Mouse (Mus musculus): Measurements from ENCODE around the gene Ocrl.

Gene Ocrl

DNA sequence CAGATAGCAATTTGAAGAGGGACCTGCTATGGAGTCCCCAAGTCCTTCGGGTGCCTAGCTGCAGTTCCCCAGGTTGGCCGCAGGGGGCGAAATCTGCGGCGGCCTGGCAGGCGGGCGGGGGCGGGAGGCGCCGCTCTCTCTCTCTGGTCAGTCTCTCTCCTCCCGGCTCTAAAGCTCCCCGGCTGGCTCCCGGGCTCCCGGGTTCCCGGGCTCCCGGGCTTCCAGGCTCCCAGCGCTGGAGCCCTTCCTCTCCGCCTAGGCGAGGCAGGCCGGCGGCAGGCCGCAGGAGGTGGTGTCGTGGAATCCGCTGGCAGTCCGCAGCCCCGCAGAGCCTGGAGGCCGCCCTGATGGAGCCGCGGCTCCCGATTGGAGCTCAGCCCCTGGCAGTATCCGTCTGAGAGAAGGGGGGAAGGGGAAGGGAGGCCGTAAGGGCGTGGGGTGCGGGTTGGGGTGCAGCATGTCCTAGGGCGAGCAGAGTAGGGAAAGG, at the start of gene Ocrl:
TSS of gene Ocrl (plus strand) at position 82 of the 487 bp plus-strand sequence.
- peak; percentile 65 for DNase-seq (ENCODE audit: low read depth, low spot score)

DNA sequence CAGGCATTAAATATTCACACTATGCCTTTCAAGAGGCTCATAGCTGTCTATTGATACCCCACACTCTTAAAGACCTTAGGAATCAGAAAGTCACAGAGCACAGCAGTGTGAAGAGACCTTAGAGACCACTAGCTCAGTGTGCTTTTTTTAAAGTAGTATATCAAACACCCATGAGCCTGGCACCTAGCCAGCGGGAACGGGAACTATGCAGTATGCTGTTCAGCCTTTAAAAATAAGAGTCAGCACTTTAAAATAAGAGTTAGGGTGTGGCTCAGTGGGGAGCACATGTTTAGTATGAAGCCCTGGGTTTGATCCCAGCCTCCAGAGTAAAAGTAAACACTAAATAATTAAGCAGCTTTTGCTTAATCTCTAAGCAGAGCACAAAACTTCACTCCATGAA, 32.1 kb upstream of the Ocrl start:
- DNase-seq (ENCODE audit: low read depth, low spot score): no peak

- no peak for DNase-seq (ENCODE audit: low read depth, low spot score)
Observed at GRCm38 (mm10) chrX:47882813-47883212, 29.4 kb upstream of the Ocrl start.

DNA sequence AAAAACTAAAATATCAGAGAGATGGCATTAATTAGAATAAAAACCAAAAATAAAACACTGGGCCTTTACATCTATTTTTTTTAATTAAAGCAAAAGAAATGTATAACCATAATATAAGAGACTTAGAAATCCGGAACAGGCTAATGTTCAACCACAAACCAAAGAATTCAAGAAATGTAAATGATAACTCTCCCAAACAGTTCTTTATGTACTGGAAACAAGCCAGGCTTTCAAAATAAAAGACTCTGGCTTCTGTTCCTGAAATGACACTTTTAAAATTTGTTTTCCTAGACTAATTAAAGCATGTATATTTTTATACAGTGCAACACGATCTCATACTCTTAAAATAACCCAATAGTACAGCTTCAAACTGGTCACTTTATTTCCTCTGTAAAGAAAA, 24.8 kb upstream of the Ocrl start:
- DNase-seq (ENCODE audit: low read depth, low spot score): no peak

DNA sequence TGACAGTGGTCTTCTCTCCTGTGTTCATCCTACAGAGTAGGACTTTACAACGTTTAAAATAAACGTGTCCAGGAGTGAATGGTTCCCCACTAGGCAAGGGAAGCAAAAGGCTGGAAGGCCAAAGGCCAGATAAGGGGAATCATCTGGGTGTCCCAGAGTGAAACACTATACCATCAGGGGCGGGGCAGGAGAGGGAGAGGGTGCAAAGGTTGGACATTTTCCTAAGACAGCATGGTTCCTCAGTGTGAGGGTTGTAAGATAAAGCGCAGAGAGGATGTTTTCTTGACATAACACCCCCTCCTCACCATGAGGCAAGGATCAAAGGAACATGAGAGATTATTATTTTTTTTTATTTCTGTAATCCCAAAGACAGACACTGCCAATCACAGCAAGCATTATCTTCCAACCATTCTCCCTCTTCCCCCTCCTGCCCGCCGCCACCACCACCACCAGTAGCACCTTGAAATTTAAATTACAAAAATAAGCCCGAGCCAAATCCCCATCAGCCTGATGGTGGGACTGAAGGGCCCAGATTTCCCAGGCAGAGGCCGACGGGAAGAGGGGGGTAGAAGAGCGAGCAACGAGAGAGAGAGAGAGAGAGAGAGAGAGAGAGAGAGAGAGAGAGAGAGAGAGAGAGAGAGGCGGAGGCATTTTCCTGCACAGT, 20.8 kb upstream of the Ocrl start:
- DNase-seq (ENCODE audit: low read depth, low spot score): peak; percentile 5

DNA sequence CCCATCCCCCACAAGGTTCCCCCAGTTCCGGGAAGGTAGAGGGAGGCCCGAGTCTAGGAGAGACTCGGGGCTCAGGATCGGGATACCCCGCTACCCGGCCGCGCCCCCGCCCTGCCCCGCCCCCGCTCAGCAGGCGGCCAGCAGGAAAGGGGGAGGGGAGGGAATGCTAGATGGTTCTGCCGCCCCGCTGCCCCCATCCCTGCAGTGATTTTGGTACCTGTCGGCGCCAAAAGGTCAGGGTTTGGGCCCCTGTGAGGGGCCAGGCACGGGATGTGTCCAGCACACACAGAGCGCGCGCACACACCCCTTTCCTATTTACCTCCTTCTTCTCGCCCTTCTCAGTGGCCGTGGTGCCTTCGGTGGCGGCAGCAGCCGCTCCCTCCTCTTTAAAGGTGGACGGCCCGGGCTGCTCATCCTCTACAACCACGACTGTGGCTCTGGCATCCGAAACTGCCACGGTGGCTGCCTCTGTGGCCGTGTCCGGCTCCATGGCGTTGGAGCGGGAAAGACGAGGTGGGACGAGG, 20.2 kb upstream of the Ocrl start:
- DNase-seq (ENCODE audit: low read depth, low spot score): peak; percentile 24

- peak; percentile 1 for DNase-seq (ENCODE audit: low read depth, low spot score)
Observed at GRCm38 (mm10) chrX:47892431-47893024, 19.7 kb upstream of the Ocrl start, which contains the start of gene Smarca1. Smarca1 (minus strand) TSS chrX:47892974.

DNA sequence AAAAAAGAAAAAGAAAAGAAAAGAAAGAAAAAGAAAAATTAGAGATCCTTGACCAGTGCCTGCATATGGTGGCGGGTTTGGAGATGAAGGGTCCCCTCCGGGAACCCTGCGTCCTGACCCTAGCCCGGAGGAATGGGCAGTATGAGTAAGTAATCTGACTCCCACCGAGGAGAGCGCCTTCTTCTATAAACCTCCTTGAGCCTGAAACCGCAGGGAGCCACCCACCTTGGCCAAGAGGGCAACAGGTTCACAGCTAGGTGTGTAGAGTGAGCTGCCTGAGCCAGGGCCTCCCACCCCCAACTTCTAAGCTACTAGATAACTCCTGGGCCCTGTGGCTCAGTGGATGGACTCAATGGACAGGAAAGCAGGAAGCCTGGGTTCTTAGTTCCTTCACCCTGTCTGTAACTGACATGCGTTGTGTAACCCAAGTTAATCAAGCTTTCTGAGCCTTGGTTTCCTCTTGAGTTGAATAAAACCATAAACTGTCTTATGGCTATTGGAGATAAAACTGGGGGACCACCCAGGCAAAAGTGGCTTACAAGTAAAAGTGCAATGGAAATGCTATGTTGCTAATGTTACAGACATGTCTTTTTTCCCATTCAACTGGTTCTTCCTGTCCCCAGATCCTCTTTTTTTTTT, 836 bp downstream of the Ocrl start:
- DNase-seq (ENCODE audit: low read depth, low spot score): peak; percentile 30

DNA sequence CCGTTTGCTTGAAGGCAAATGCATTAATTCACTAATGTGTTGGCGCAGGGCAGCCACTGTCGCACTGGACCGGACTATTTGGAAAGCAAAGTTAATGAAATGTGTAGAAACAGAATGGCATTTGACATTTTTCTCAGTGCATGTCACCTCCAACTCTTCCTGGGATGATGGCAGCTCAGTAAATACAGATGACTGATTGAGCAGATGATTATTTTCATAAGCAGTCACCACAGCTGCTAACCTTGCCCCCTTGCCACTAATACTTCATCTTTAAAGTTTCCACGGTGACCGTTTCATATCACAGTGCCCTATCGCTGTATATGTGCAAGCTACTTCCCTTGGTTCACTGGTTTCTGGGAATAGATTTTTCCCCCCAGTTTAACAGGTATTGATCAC, 1.4 kb downstream of the Ocrl start:
- DNase-seq (ENCODE audit: low read depth, low spot score): no peak

DNA sequence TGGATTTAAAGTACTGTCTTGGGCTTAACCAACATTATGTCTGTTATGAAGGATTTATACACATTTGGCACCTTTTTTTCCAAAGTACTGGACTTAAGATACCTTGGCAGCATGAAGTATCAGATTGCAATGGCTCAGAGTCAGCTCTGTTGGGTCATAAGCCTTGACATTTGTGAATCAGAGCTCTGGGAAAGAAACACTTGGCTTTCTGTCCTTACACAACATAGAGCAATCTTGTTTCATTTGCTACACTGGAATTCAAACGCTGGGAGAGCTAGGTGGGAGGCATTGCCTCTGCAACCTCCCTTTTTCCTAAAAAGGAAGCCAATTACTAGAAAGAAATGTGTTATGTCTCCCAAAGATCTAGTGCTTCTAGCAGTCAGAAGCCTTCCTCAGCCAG, 4.6 kb downstream of the Ocrl start:
- DNase-seq (ENCODE audit: low read depth, low spot score): no peak

- DNase-seq (ENCODE audit: low read depth, low spot score): no peak
Observed at GRCm38 (mm10) chrX:47920541-47920940, 8.4 kb downstream of the Ocrl start.

- no peak for DNase-seq (ENCODE audit: low read depth, low spot score)
Observed at GRCm38 (mm10) chrX:47927981-47928380, 15.8 kb downstream of the Ocrl start.

DNA sequence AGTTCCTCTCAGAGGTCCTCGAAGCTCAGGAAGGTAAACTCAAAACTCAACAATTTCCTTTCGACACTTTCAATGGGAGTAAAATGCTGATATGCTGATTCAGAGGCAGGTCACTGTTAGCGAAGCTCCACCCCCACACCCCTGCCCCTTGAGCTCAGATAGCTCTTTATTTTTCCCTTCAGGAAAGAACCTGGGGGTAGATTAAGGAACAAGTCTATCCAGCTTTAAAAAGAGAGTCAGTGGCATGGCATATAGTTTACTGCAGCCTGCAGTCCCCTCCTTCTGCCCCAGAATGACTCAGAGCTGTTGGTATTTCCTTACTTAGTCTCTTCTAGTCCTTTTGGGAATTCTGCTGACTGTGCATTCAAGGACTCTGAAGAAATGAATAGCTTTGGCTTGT, 18.3 kb downstream of the Ocrl start:
- DNase-seq (ENCODE audit: low read depth, low spot score): no peak

- DNase-seq (ENCODE audit: low read depth, low spot score): no peak
Observed at GRCm38 (mm10) chrX:47934352-47934751, 22.2 kb downstream of the Ocrl start.

GRCm38 (mm10) chrX:47936885-47937284, 24.7 kb downstream of the Ocrl start:
- peak; percentile 23 for DNase-seq (ENCODE audit: low read depth, low spot score)

DNA sequence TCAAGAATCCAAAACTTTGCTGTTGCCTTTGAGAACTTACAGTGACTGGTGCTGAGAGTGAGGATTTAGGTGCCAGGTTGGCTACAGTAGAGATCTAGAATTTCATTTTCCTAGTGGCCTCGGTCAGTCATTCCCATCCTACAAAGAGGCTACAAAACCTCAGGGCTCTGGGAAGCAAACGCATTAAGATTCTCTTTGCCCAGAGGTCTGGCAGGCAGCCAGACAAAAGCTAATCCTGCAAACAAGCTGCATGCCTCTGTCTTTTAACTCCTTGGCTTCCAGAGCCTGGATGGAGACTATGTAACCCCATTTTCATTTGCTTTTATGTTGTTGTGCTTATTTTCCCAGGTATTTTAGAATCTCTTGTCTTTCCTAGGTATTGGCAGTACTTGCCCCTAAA, 25.6 kb downstream of the Ocrl start:
- DNase-seq (ENCODE audit: low read depth, low spot score): no peak

DNA sequence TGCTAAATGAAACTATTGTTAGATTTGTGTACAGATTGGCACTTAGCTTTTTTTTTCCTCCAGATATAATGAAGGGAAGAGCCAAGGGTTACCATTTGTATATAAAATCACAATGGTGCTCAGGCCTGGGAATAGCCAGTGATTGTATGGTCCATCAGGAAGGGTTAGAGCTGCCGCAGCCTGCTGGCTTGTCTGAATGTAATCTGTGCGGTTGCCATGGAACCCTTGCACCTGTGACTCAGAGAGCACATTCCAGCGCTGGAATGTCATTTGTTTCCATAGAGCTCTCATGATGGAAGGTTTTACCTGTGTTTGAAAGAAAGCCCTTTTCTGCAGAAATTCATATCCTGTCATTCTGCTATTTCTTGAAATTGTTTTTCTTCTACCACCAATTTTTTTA, 37.5 kb downstream of the Ocrl start:
- DNase-seq (ENCODE audit: low read depth, low spot score): peak; percentile 85

DNA sequence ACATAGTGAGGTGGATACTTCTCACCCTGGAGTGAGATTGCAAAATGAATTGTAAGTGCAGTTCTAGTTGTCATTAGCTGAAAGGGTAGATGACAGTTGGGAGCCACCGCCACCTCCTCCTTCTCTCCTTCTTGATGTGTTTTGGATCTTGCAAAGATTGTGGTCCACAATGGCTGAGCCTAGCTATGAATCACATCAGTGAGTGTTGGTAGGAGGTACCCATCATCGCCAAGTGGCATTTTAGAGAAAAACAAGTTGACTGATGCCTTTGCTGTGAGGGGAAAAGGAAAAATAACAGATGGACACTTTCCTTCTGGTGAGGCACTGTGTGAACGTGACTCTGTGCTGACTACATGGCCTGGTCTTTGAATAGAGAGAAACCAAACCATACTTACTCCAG, 50.4 kb downstream of the Ocrl start:
- DNase-seq (ENCODE audit: low read depth, low spot score): no peak

DNA sequence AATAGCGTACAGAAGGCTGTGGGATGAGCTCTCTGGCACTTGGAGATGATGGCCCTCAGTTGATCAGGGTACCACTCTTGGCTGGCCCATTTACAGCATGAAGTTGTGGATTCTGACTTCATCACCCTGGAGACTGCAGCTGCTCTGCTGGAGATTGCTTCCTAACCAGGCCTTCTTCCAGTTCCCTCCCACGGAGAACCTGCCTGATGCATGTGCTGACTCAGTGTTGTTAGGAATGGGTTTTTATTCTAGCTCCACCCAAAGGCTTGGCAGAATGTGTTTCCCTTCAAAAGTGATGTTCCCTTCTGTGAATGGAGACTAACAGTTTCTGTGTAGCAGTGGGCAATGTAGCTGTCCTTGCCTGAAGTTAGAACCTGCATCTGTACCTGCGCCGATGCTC, 58.2 kb downstream of the Ocrl start:
- peak; percentile 30 for DNase-seq (ENCODE audit: low read depth, low spot score)

DNA sequence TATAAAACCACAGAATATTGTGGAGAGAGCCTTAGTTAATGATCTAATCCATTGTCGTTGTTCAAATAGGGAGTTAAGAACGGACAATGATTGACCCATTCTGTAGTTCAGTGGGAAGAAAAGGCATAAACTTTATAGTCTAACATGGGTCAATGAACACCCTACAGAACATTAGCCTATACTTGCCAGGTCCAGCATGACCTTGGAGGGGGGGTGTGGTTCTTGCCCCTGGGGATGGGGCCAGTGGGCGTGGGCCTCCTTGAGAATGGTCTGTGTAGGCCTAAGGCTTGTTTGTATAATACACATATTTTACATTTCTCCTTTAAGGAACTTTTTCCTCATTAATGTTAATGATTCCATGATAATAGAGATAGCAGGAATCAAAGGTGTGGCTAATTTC, 58.7 kb downstream of the Ocrl start:
- DNase-seq (ENCODE audit: low read depth, low spot score): peak; percentile 11

GRCm38 (mm10) chrX:47971366-47972128, 59.4 kb downstream of the Ocrl start:
- DNase-seq (ENCODE audit: low read depth, low spot score): peak; percentile 40

DNA sequence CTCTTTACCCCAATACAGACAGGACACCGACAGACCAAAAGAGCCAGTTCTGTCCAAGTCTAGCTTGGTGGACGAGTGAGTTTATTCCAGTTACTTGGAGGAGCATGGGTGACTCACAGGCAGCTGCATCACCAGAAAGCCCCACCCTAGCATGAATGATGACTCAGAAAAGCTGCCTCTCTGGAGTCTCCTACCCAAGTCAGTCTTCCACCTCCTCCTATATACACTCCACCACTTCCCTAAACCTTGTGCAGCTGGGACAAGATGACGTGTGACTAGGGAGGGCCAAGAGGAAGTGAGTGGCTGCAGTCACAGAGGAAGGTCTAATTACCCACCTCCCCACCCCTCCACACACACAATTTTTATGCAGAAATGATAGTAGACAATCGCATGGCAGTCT, 64.4 kb downstream of the Ocrl start:
- DNase-seq (ENCODE audit: low read depth, low spot score): no peak

Data from R1 (cell line).